In genomic region chr7:27540521-27540920, GRCm38 (mm10) we compare ENCODE assay signal across 16 mouse cellular contexts. TPM values are rescaled to one million over a fixed set of nuclear protein-coding genes. Genes with fewer than 3 reads are reported as not detected.
DNase-seq lines count a peak whose midpoint lies in the region; ATAC-seq and TF ChIP-seq lines count a peak whose summit lies in the region.
"Had no signal": no experiment of that assay in that cellular context is flagged by ENCODE, and none has a peak within 500 bp of the region (broad histone marks: within the 10 kb centered on the region; RNA-seq: fewer than 3 reads in every experiment).

No protein-coding gene starts in this region.

- no peak for DNase-seq in left cerebral cortex, adult 2 months (ENCODE audit: extremely low spot score in 1 of 2, low spot score in 2 of 2)
- no peak for DNase-seq in left cerebral cortex, adult 18-20 months (ENCODE audit: low spot score in 2 of 2)
- peak; percentile 62 for DNase-seq in c-Kit-positive CD71-positive TER-119-positive erythroid progenitor cells, embryonic 14.5 days (ENCODE audit: low spot score)
- DNase-seq in liver, embryonic 11.5 days (ENCODE audit: low spot score), result no peak
- DNase-seq in kidney, adult 11 months, result no peak
- DNase-seq: cerebellum, postnatal 14 days; kidney, adult 2 months; lung, adult 18-20 months; lung, postnatal 4 days had no signal

- no peaks in the 10 kb centered on the region for H3K27me3 ChIP-seq in liver, embryonic 11.5 days (replicated peaks; ENCODE audit: control insufficient read depth, insufficient read depth, low read length)
- H3K27me3 ChIP-seq in stomach, embryonic 15.5 days (replicated peaks), result no peaks in the 10 kb centered on the region
- H3K27me3 ChIP-seq: CH12.LX; forebrain, embryonic 12.5 days; midbrain, embryonic 15.5 days; neural tube, embryonic 12.5 days had no signal

- ATAC-seq in liver, embryonic 11.5 days (replicated peaks; ENCODE audit: low FRiP score), result peak; percentile 62
- ATAC-seq in stomach, embryonic 15.5 days (ENCODE audit: insufficient read depth, low FRiP score, low read depth), result peak; percentile 78; the same call in 1 of the 2 replicates
- ATAC-seq in inflammation-experienced regulatory T-cells, adult 6 months, result no peak

- WGBS in liver, embryonic 11.5 days, result 55% methylated on average over 2 of the region's 2 CpGs
- WGBS in stomach, embryonic 15.5 days, result 60% methylated on average over 2 of the region's 2 CpGs

- peaks cover 59% of the 10 kb centered on the region for H3K4me1 ChIP-seq in liver, embryonic 11.5 days (replicated peaks; ENCODE audit: control insufficient read depth, insufficient read depth, low read length)
- 0 out of 2 replicates have a peak, but pooled peaks cover 5% of the 10 kb centered on the region for H3K4me1 ChIP-seq in stomach, embryonic 15.5 days

- no peak for TF ChIP-seq CTCF in left cerebral cortex, adult 2 months (IDR thresholded peaks at IDR 0.05)

- peak overlapping the region; percentile 36 for H3K4me2 ChIP-seq in liver, embryonic 11.5 days
- peak overlapping the region; percentile 11; the same call in 1 of the 2 replicates for H3K4me2 ChIP-seq in stomach, embryonic 15.5 days
- H3K4me2 ChIP-seq: forebrain, embryonic 12.5 days had no signal

- peak overlapping the region; percentile 73 for H3K4me3 ChIP-seq in left cerebral cortex, adult 2 months
- no peak overlapping the region for H3K4me3 ChIP-seq in liver, embryonic 11.5 days (ENCODE audit: low read depth, low read length)
- H3K4me3 ChIP-seq in stomach, embryonic 15.5 days (replicated peaks), result no peak overlapping the region
- H3K4me3 ChIP-seq: forebrain, embryonic 12.5 days; heart, embryonic 10.5 days; midbrain, embryonic 15.5 days; neural tube, embryonic 12.5 days had no signal

- H3K9ac ChIP-seq in liver, embryonic 11.5 days (ENCODE audit: low read depth, low read length), result no peak overlapping the region
- H3K9ac ChIP-seq in stomach, embryonic 15.5 days, result no peak overlapping the region
- H3K9ac ChIP-seq: forebrain, embryonic 12.5 days; midbrain, embryonic 15.5 days; neural tube, embryonic 12.5 days had no signal

- H3K9me3 ChIP-seq in liver, embryonic 11.5 days (ENCODE audit: control insufficient read depth, low read length), result no peaks in the 10 kb centered on the region
- H3K9me3 ChIP-seq in stomach, embryonic 15.5 days, result no peaks in the 10 kb centered on the region
- H3K9me3 ChIP-seq: forebrain, embryonic 12.5 days; heart, embryonic 10.5 days; midbrain, embryonic 15.5 days; neural tube, embryonic 12.5 days had no signal

- intact Hi-C loops in left cerebral cortex, adult 2 months (cut with DNase I), result no loop called here

- H3K27ac ChIP-seq in left cerebral cortex, adult 2 months, result peak overlapping the region; percentile 97
- H3K27ac ChIP-seq in liver, embryonic 11.5 days (ENCODE audit: low read depth, low read length), result no peak overlapping the region; the same call in 1 of the 2 replicates
- H3K27ac ChIP-seq in stomach, embryonic 15.5 days, result no peak overlapping the region
- H3K27ac ChIP-seq: forebrain, embryonic 12.5 days; heart, embryonic 10.5 days; midbrain, embryonic 15.5 days; neural tube, embryonic 12.5 days had no signal

- no peaks in the 10 kb centered on the region for H3K36me3 ChIP-seq in liver, embryonic 11.5 days (ENCODE audit: control insufficient read depth, insufficient read depth, low read length)
- H3K36me3 ChIP-seq in stomach, embryonic 15.5 days, result peaks cover 11% of the 10 kb centered on the region

RNA-seq across cellular contexts. Expression of gene Pld3, which starts 12.5 kb away (rescaled TPM):
- 100 to 1,000 TPM; 746 to 788 TPM for total RNA-seq in left cerebral cortex, adult 2 months (2021)
- total RNA-seq in left cerebral cortex, adult 18-20 months (2021), result 100 to 1,000 TPM; 750 TPM
- 39.3 and 44.4 TPM in 2 replicates for polyA plus RNA-seq in liver, embryonic 11.5 days (2014; fragmentation: Nextera tagmentation; extraction: Ambion mirVana)
- polyA plus RNA-seq in stomach, embryonic 15.5 days (2015; fragmentation: Nextera tagmentation; extraction: Ambion mirVana), result 77.5 and 81.0 TPM in 2 replicates
- polyA plus RNA-seq in inflammation-experienced regulatory T-cells, adult 6 months (2017; shearing (Covaris generic)), result 100 to 1,000 TPM; 155 to 246 (median 192) TPM

RNA-seq across cellular contexts. Expression of gene 2310022A10Rik, which starts 12.5 kb away (rescaled TPM):
- total RNA-seq in left cerebral cortex, adult 2 months (2021), result 10 to 100 TPM; 25.9 to 27.1 TPM
- 10 to 100 TPM; 30.5 to 33.0 TPM for total RNA-seq in left cerebral cortex, adult 18-20 months (2021)
- polyA plus RNA-seq in liver, embryonic 11.5 days (2014; fragmentation: Nextera tagmentation; extraction: Ambion mirVana), result 33.9 and 35.1 TPM in 2 replicates
- polyA plus RNA-seq in stomach, embryonic 15.5 days (2015; fragmentation: Nextera tagmentation; extraction: Ambion mirVana), result 21.0 and 23.4 TPM in 2 replicates
- polyA plus RNA-seq in inflammation-experienced regulatory T-cells, adult 6 months (2017; shearing (Covaris generic)), result 10 to 100 TPM; 16.4 to 24.4 (median 21.4) TPM

RNA-seq across cellular contexts. Expression of gene Hipk4, which starts 17.5 kb away (rescaled TPM):
- total RNA-seq in left cerebral cortex, adult 2 months (2021), result under 1 TPM in 1 of 2 experiments, not detected in 1; 0.16 TPM
- under 1 TPM in 1 of 2 experiments, not detected in 1; 0.14 TPM for total RNA-seq in left cerebral cortex, adult 18-20 months (2021)
- 0.33 and 0.40 TPM in 2 replicates for polyA plus RNA-seq in liver, embryonic 11.5 days (2014; fragmentation: Nextera tagmentation; extraction: Ambion mirVana)
- 0.67 and 0.86 TPM in 2 replicates for polyA plus RNA-seq in stomach, embryonic 15.5 days (2015; fragmentation: Nextera tagmentation; extraction: Ambion mirVana)
- under 1 TPM; 0.20 to 0.33 (median 0.23) TPM for polyA plus RNA-seq in inflammation-experienced regulatory T-cells, adult 6 months (2017; shearing (Covaris generic))

RNA-seq across cellular contexts. Expression of gene Prx, which starts 41.4 kb away (rescaled TPM):
- total RNA-seq in left cerebral cortex, adult 2 months (2021), result under 1 TPM; 0.47 to 0.50 TPM
- under 1 TPM; 0.23 to 0.33 TPM for total RNA-seq in left cerebral cortex, adult 18-20 months (2021)
- 0.80 and 0.84 TPM in 2 replicates for polyA plus RNA-seq in liver, embryonic 11.5 days (2014; fragmentation: Nextera tagmentation; extraction: Ambion mirVana)
- 3.1 and 3.5 TPM in 2 replicates for polyA plus RNA-seq in stomach, embryonic 15.5 days (2015; fragmentation: Nextera tagmentation; extraction: Ambion mirVana)
- under 1 TPM; 0.24 to 0.52 (median 0.30) TPM for polyA plus RNA-seq in inflammation-experienced regulatory T-cells, adult 6 months (2017; shearing (Covaris generic))

RNA-seq across cellular contexts. Expression of gene Akt2, which starts 50.8 kb away (rescaled TPM):
- total RNA-seq in left cerebral cortex, adult 2 months (2021), result 100 to 1,000 TPM; 115 to 116 TPM
- total RNA-seq in left cerebral cortex, adult 18-20 months (2021), result 100 to 1,000 TPM; 103 to 113 TPM
- polyA plus RNA-seq in liver, embryonic 11.5 days (2014; fragmentation: Nextera tagmentation; extraction: Ambion mirVana), result 68.4 and 70.1 TPM in 2 replicates
- polyA plus RNA-seq in stomach, embryonic 15.5 days (2015; fragmentation: Nextera tagmentation; extraction: Ambion mirVana), result 77.7 and 82.3 TPM in 2 replicates
- 10 to 100 TPM; 41.6 to 51.3 (median 43.1) TPM for polyA plus RNA-seq in inflammation-experienced regulatory T-cells, adult 6 months (2017; shearing (Covaris generic))
